Mouse (Mus musculus) CH12.LX (cell line): Measurements from ENCODE around the gene Efcab3. TPM values are rescaled to one million over a fixed set of nuclear protein-coding genes. Genes with fewer than 3 reads are reported as not detected.

Source experiments
- DNase-seq: peaks from one replicate; pipeline ENCODE4 v3.0.0-alpha.2; 2013; ENCODE audit errors: extremely low read depth
- H3K27ac ChIP-seq: 2 replicates; pipeline ENCODE4 v1.5.1; 2012; ENCODE audit warnings: low read depth, mild to moderate bottlenecking, control low read depth, moderate library complexity; ENCODE audit not compliant: insufficient read depth
- H3K27me3 ChIP-seq: replicated peaks from 2 replicates; pipeline ENCODE3; 2012; ENCODE audit warnings: inconsistent platforms
- H3K36me3 ChIP-seq, 2 experiments: replicated peaks in 1 of 2; 2 replicates each; pipeline versions ENCODE3 to v1.6.1; 2012; ENCODE audit warnings: inconsistent platforms in 1 of 2, low read length in 1 of 2, mild to moderate bottlenecking in 1 of 2, mixed read lengths in 1 of 2, moderate library complexity in 1 of 2; ENCODE audit not compliant: control insufficient read depth in 1 of 2, insufficient read depth in 1 of 2
- H3K4me1 ChIP-seq, 2 experiments: 2 replicates each; pipeline ENCODE4 v1.6.1; 2012; ENCODE audit warnings: inconsistent platforms in 1 of 2, moderate library complexity in 1 of 2; ENCODE audit not compliant: insufficient read depth in 2 of 2, control insufficient read depth in 1 of 2
- H3K4me2 ChIP-seq: 2 replicates; pipeline ENCODE4 v1.6.1; 2012; ENCODE audit warnings: low read depth, mild to moderate bottlenecking, control low read depth; ENCODE audit not compliant: poor library complexity, insufficient read depth, severe bottlenecking
- H3K4me3 ChIP-seq, 3 experiments: fragments of 150-350 bp in 1 of 3; sonication (generic) in 1 of 3; replicated peaks in 1 of 3; 2 replicates each; pipeline versions ENCODE3 to v1.5.1; 2011 to 2012; ENCODE audit warnings: low read depth in 2 of 3, low read length in 2 of 3, mild to moderate bottlenecking in 2 of 3, moderate library complexity in 2 of 3, control low read depth in 1 of 3, improper control_type of control experiment in 1 of 3, inconsistent platforms in 1 of 3, mixed read lengths in 1 of 3; ENCODE audit not compliant: poor library complexity in 1 of 3
- H3K79me2 ChIP-seq: replicated peaks from 2 replicates; pipeline ENCODE4 v1.6.1; 2012; ENCODE audit warnings: mild to moderate bottlenecking, moderate library complexity; ENCODE audit not compliant: control insufficient read depth, poor library complexity, insufficient read depth, severe bottlenecking; ENCODE audit errors: extremely low read depth
- H3K9ac ChIP-seq: 2 replicates; pipeline ENCODE4 v1.6.1; 2012; ENCODE audit warnings: low read depth, mild to moderate bottlenecking, control low read depth, moderate library complexity; ENCODE audit not compliant: insufficient read depth
- H3K9me3 ChIP-seq: replicated peaks from 2 replicates; pipeline ENCODE3; 2012; ENCODE audit warnings: low read length, inconsistent platforms, mixed read lengths
- BHLHE40 ChIP-seq: IDR thresholded peaks from 2 replicates; pipeline ENCODE4 v1.6.1; 2011; ENCODE audit warnings: mild to moderate bottlenecking, low read depth, low read length, improper control_type of control experiment
- CHD1 ChIP-seq: IDR thresholded peaks from 2 replicates; pipeline ENCODE4 v1.6.1; 2012; ENCODE audit warnings: low read depth, low read length, improper control_type of control experiment, inconsistent platforms
- CHD2 ChIP-seq: IDR thresholded peaks from 2 replicates; pipeline ENCODE4 v1.6.1; 2011; ENCODE audit warnings: low read length, improper control_type of control experiment
- CTCF ChIP-seq, 2 experiments: IDR thresholded peaks in 1 of 2; conservative IDR thresholded peaks in 1 of 2; 2 replicates each; pipeline ENCODE4 v1.5.1; 2011 to 2012; ENCODE audit warnings: low read depth in 2 of 2, low read length in 2 of 2, improper control_type of control experiment in 1 of 2, inconsistent platforms in 1 of 2, mild to moderate bottlenecking in 1 of 2, moderate library complexity in 1 of 2
- E2F4 ChIP-seq: IDR thresholded peaks from 2 replicates; pipeline ENCODE4 v1.6.1; 2011; ENCODE audit warnings: low read depth, low read length, improper control_type of control experiment; ENCODE audit not compliant: insufficient replicate concordance
- ELF1 ChIP-seq: IDR thresholded peaks from 2 replicates; pipeline ENCODE4 v1.6.1; 2014; ENCODE audit warnings: low read depth, mild to moderate bottlenecking, inconsistent platforms, low read length, improper control_type of control experiment
- EP300 ChIP-seq: IDR thresholded peaks from 2 replicates; pipeline ENCODE4 v1.6.1; 2011; ENCODE audit warnings: low read length, improper control_type of control experiment
- ETS1 ChIP-seq: conservative IDR thresholded peaks from 2 replicates; pipeline ENCODE4 v1.6.1; 2012; ENCODE audit warnings: low read depth, mild to moderate bottlenecking, inconsistent platforms, low read length, improper control_type of control experiment, moderate library complexity
- GABPA ChIP-seq: IDR thresholded peaks from 2 replicates; pipeline ENCODE4 v1.6.1; 2012; ENCODE audit warnings: low read depth, low read length, improper control_type of control experiment, inconsistent platforms; ENCODE audit not compliant: insufficient replicate concordance
- HCFC1 ChIP-seq: IDR thresholded peaks from 2 replicates; pipeline ENCODE4 v1.6.1; 2012; ENCODE audit warnings: low read depth, mild to moderate bottlenecking, inconsistent platforms, low read length, improper control_type of control experiment
- IRF4 ChIP-seq: IDR thresholded peaks from 2 replicates; pipeline ENCODE4 v1.6.1; 2014; ENCODE audit warnings: low read depth, mild to moderate bottlenecking, inconsistent platforms, low read length, improper control_type of control experiment
- JUND ChIP-seq: conservative IDR thresholded peaks from 2 replicates; pipeline ENCODE4 v1.6.1; 2011; ENCODE audit warnings: low read depth, low read length, improper control_type of control experiment
- KAT2A ChIP-seq: IDR thresholded peaks from 2 replicates; pipeline ENCODE4 v1.6.1; 2012; ENCODE audit warnings: low read length, improper control_type of control experiment, inconsistent platforms; ENCODE audit not compliant: insufficient replicate concordance
- MAFK ChIP-seq: IDR thresholded peaks from 2 replicates; pipeline ENCODE4 v1.6.1; 2011; ENCODE audit warnings: low read length, improper control_type of control experiment; ENCODE audit not compliant: insufficient replicate concordance
- MAZ ChIP-seq: IDR thresholded peaks from 2 replicates; pipeline ENCODE4 v1.6.1; 2012; ENCODE audit warnings: low read depth, mild to moderate bottlenecking, inconsistent platforms, low read length, improper control_type of control experiment, moderate library complexity
- MXI1 ChIP-seq: IDR thresholded peaks from 2 replicates; pipeline ENCODE4 v1.6.1; 2011; ENCODE audit warnings: mild to moderate bottlenecking, low read depth, low read length, improper control_type of control experiment
- MYC ChIP-seq: IDR thresholded peaks from 2 replicates; pipeline ENCODE4 v1.6.1; 2011; ENCODE audit warnings: low read depth, mild to moderate bottlenecking, improper control_type of control experiment, low read length
- NRF1 ChIP-seq: IDR thresholded peaks from 2 replicates; pipeline ENCODE4 v1.6.1; 2014; ENCODE audit warnings: low read depth, mild to moderate bottlenecking, inconsistent platforms, low read length, improper control_type of control experiment, moderate library complexity
- POLR2A ChIP-seq: IDR thresholded peaks from 2 replicates; pipeline ENCODE4 v1.6.1; 2011; ENCODE audit warnings: low read depth, mild to moderate bottlenecking, improper control_type of control experiment, low read length
- SIN3A ChIP-seq: IDR thresholded peaks from 2 replicates; pipeline ENCODE4 v1.6.1; 2012; ENCODE audit warnings: low read length, improper control_type of control experiment, inconsistent platforms
- SMC3 ChIP-seq: IDR thresholded peaks from 2 replicates; pipeline ENCODE4 v1.6.1; 2011; ENCODE audit warnings: low read depth, low read length, improper control_type of control experiment
- TCF12 ChIP-seq: IDR thresholded peaks from 2 replicates; pipeline ENCODE4 v1.6.1; 2014; ENCODE audit warnings: low read depth, mild to moderate bottlenecking, inconsistent platforms, low read length, improper control_type of control experiment
- UBTF ChIP-seq: IDR thresholded peaks from 2 replicates; pipeline ENCODE4 v1.6.1; 2012; ENCODE audit warnings: low read depth, mild to moderate bottlenecking, inconsistent platforms, low read length, improper control_type of control experiment, moderate library complexity
- USF1 ChIP-seq: IDR thresholded peaks from 2 replicates; pipeline ENCODE4 v1.6.1; 2014; ENCODE audit warnings: low read depth, mild to moderate bottlenecking, inconsistent platforms, low read length, improper control_type of control experiment
- USF2 ChIP-seq: conservative IDR thresholded peaks from 2 replicates; pipeline ENCODE4 v1.6.1; 2011; ENCODE audit warnings: low read depth, low read length, improper control_type of control experiment
- ZC3H11A ChIP-seq: IDR thresholded peaks from 2 replicates; pipeline ENCODE4 v1.6.1; 2012; ENCODE audit warnings: low read depth, mild to moderate bottlenecking, inconsistent platforms, low read length, improper control_type of control experiment
- ZKSCAN1 ChIP-seq: IDR thresholded peaks from 2 replicates; pipeline ENCODE4 v1.6.1; 2012; ENCODE audit warnings: low read depth, inconsistent platforms, low read length, improper control_type of control experiment, borderline replicate concordance
- ZMIZ1 ChIP-seq: IDR thresholded peaks from 2 replicates; pipeline ENCODE4 v1.6.1; 2012; ENCODE audit warnings: low read depth, mild to moderate bottlenecking, inconsistent platforms, low read length, improper control_type of control experiment
- ZNF384 ChIP-seq: IDR thresholded peaks from 2 replicates; pipeline ENCODE4 v1.6.1; 2012; ENCODE audit warnings: low read depth, low read length, improper control_type of control experiment, inconsistent platforms
- dilution Hi-C: fragments of 300-500 bp; cut with MboI; formaldehyde crosslinking; loops from 2 replicates; pipeline ENCODE4 v1.14.3; 2020; ENCODE audit warnings: low sequenced_read_pairs; ENCODE audit not compliant: extremely low pct_unique_long_range_greater_than_20kb, extremely low pct_ligation_motif_present
- in situ Hi-C: fragments of 300-500 bp; cut with MboI; formaldehyde crosslinking; loops from 3 replicates; pipeline ENCODE4 v1.14.3; 2019; ENCODE audit warnings: low sequenced_read_pairs, low pct_ligation_motif_present, low pct_unique_long_range_greater_than_20kb, mixed read lengths
- polyA plus RNA-seq: library from polyadenylated mRNA; unstranded; fragments of >175 nt; gene quantifications from 2 replicates; pipeline ENCODE4 v1.2.1, GENCODE M21; 2012; ENCODE audit warnings: low read depth; ENCODE audit not compliant: insufficient read length
- total RNA-seq, 2 experiments: library from RNA; depleted of rRNA; stranded (reverse); fragments of 300-350 nt in 1 of 2; fragments of >200 nt in 1 of 2; gene quantifications; 2 replicates each; pipeline ENCODE4 v1.2.3; 2012 to 2014

Efcab3 gene
- total and polyA plus RNA-seq, 3 experiments: 3.0 to 12.2 (median 5.9) TPM

- H3K9ac ChIP-seq: no peak overlapping the region
- TF ChIP-seq JUND (no peak), BHLHE40 (no peak), E2F4 (no peak), EP300 (no peak), ZKSCAN1 (no peak), KAT2A (no peak), GABPA (no peak), USF2 (no peak), CHD2 (no peak), TCF12 (no peak), USF1 (no peak), ZMIZ1 (no peak), ELF1 (no peak), UBTF (no peak), CHD1 (no peak), CTCF (conservative IDR thresholded peaks at IDR 0.05 in 1 of 2, IDR thresholded peaks at IDR 0.05 in 1 of 2; ENCODE audit: low read depth in 2 of 2, low read length in 2 of 2) (no peak), MAFK (no peak), MXI1 (no peak), ZNF384 (no peak)
- no peaks in the 10 kb centered on the region for H3K4me1 ChIP-seq
- in situ Hi-C loops: no loop called here
- no peaks in the 10 kb centered on the region for H3K79me2 ChIP-seq
- no peaks in the 10 kb centered on the region for H3K9me3 ChIP-seq
- no peak for DNase-seq
- no peak overlapping the region for H3K4me3 ChIP-seq
- dilution Hi-C loops: no loop called here
- peaks cover 22 to 36% of the 10 kb centered on the region in 2 experiments for H3K36me3 ChIP-seq
- no peak overlapping the region for H3K4me2 ChIP-seq
- no peaks in the 10 kb centered on the region for H3K27me3 ChIP-seq
- no peak overlapping the region for H3K27ac ChIP-seq
Observed at GRCm38 (mm10) chr11:105143564-105143963, 80.2 kb downstream of the Efcab3 start.

DNA sequence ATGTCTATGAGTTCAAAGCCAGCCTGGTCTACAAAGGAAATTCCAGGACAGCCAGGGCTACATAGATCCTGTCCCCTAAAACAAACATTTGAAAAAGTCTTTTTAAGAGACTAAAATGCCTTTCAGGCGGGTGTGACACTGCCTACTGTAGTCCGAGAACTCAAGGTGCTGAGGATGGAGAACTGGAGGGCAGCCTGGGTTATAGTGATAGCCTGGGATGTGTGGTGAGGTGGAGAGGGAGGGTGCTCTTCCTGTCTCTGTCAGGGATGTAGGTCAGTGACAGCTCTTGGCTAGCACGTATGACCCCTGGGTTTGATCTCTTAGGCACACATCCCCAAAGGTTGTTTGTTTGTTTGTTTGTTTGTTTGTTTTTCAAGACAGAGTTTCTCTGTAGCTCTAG, 80.7 kb downstream of the Efcab3 start:
- dilution Hi-C loops (no loop called here), in situ Hi-C loops (no loop called here)
- peaks cover 21 to 32% of the 10 kb centered on the region in 2 experiments for H3K36me3 ChIP-seq
- no peaks in the 10 kb centered on the region for H3K9me3 ChIP-seq
- H3K9ac ChIP-seq: no peak overlapping the region
- H3K4me2 ChIP-seq: no peak overlapping the region
- no peak overlapping the region for H3K4me3 ChIP-seq
- H3K4me1 ChIP-seq: no peaks in the 10 kb centered on the region
- DNase-seq: no peak
- H3K27ac ChIP-seq: no peak overlapping the region
- H3K79me2 ChIP-seq: no peaks in the 10 kb centered on the region
- no peaks in the 10 kb centered on the region for H3K27me3 ChIP-seq
- TF ChIP-seq ZC3H11A (no peak), POLR2A (no peak), HCFC1 (no peak), MXI1 (no peak), ETS1 (no peak), MAZ (no peak), CHD1 (no peak), USF1 (no peak), MYC (no peak), SMC3 (no peak), IRF4 (no peak), KAT2A (no peak), CHD2 (no peak), SIN3A (no peak), USF2 (no peak), JUND (no peak), NRF1 (no peak), BHLHE40 (no peak)
